Mouse (Mus musculus) inflammation-experienced regulatory T-cells, adult 16 weeks (primary cell): ENCODE results near the gene Tgfbr2. TPM values are rescaled to one million over a fixed set of nuclear protein-coding genes. Genes with fewer than 3 reads are reported as not detected.

Experiments used
- polyA plus RNA-seq: library from polyadenylated mRNA; unstranded; fragments of 100-300 nt; shearing (Covaris generic); gene quantifications from one replicate; pipeline ENCODE4 v1.2.1, GENCODE M21; 2017

The Tgfbr2 gene
- 163 TPM for polyA plus RNA-seq

GRCm38 (mm10) chr9:116174481-116175461 lies at the start of gene Tgfbr2:
Tgfbr2 (minus strand) TSS chr9:116175360.

